Mouse (Mus musculus): ENCODE data around the gene Camkk2.

DNA sequence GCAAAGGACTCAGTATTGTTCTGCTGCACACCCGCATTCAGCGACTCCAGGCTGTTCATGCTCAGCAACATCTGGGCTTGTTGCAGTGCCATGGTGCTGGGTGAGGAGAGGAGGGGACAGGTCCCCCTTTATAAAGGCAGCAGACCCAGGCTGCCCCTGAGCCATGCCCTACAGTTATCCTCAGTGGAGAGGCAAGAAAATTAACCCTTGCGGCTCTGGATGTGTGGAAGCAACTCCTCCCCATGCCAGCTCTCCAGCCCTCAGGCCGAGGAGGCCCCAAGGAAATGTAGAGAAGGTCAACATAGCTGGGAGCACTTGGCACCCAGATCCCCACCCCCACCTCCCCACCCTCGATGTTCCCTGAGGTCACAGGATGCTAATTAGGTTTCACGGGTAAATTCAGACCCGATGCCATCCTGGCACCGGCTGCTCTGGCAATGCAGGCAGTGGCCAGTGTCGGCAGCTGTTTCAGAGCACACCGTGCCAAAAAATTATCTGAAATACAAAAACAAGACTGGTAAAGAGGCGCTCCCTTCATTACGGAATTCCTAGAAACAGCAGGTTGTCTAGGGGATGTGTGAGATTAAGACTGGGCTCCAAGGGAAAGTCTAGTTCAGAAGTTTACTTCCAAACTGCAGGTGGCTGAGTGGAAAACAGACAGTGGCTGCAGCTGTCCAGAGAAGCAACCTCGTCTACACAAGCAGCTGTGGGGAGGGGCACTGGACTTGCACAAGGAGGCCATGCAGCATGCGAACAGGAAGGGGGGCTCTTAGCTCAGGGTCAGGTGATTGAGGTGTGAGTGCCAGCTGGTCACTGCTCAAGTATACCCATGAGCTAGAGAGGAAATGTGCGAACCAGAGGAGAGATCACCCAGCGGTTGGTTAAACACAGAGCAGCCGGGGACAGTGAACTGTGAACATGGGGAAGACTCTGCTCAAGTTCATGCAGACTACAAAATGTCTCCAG, 20.5 kb upstream of the Camkk2 start:
- TF ChIP-seq CTCF (IDR thresholded peaks at IDR 0.05; ENCODE audit: borderline replicate concordance, insufficient read depth, low read depth, low read length) (no peak), POLR2A (IDR thresholded peaks at IDR 0.05; ENCODE audit: borderline replicate concordance, insufficient read depth, low read length) (no peak)
